Mouse (Mus musculus) kidney, postnatal 4 days (tissue): ENCODE results near the gene Carmil2.

ENCODE experiments used
- DNase-seq, 2 experiments: peaks; one replicate each; pipeline ENCODE4 v3.0.0; 2021; ENCODE audit warnings: mixed read lengths in 2 of 2

The Carmil2 gene

GRCm38 (mm10) chr8:105697196-105697780, 11.2 kb downstream of the Carmil2 start:
- no peak for DNase-seq

- DNase-seq, result no peak
Observed at GRCm38 (mm10) chr8:105698734-105699133, 12.7 kb downstream of the Carmil2 start.

- no peak for DNase-seq
Observed at GRCm38 (mm10) chr8:105699488-105700215, 13.6 kb downstream of the Carmil2 start.

- peak; percentile 66 to 77 for DNase-seq
Observed at GRCm38 (mm10) chr8:105700566-105700965, 14.5 kb downstream of the Carmil2 start.

- peak; percentile 97 for DNase-seq
Observed at GRCm38 (mm10) chr8:105700966-105701824, 15.1 kb downstream of the Carmil2 start, which contains the start of the genes Acd and Pard6a. Acd (minus strand) TSS chr8:105701102. Pard6a (plus strand) TSS chr8:105701148.

- no peak for DNase-seq
Observed at GRCm38 (mm10) chr8:105702001-105702401, 15.9 kb downstream of the Carmil2 start.

GRCm38 (mm10) chr8:105702731-105703415, 16.8 kb downstream of the Carmil2 start:
- DNase-seq, result no peak

GRCm38 (mm10) chr8:105704146-105704812, 18.2 kb downstream of the Carmil2 start:
- no peak for DNase-seq

GRCm38 (mm10) chr8:105704955-105705354, 18.9 kb downstream of the Carmil2 start:
- DNase-seq, result no peak

GRCm38 (mm10) chr8:105706426-105706825, 20.4 kb downstream of the Carmil2 start:
- DNase-seq, result no peak

GRCm38 (mm10) chr8:105707498-105708403, 21.7 kb downstream of the Carmil2 start, which contains the start of the genes 4933405L10Rik and Enkd1:
4933405L10Rik (plus strand) TSS chr8:105707655.
Enkd1 (minus strand) TSS chr8:105708210.
- DNase-seq, result peak; percentile 89 to 92

- DNase-seq, result no peak
Observed at GRCm38 (mm10) chr8:105708675-105709074, 22.6 kb downstream of the Carmil2 start.

- DNase-seq, result no peak
Observed at GRCm38 (mm10) chr8:105709317-105709716, 23.2 kb downstream of the Carmil2 start.

GRCm38 (mm10) chr8:105712286-105712685, 26.2 kb downstream of the Carmil2 start:
- DNase-seq, result no peak

- peak; percentile 93 to 94 for DNase-seq
Observed at GRCm38 (mm10) chr8:105714139-105714538, 28.1 kb downstream of the Carmil2 start.

- DNase-seq, result peak in 1 of 2 experiments; percentile 38
Observed at GRCm38 (mm10) chr8:105715042-105715441, 29.0 kb downstream of the Carmil2 start.

- DNase-seq, result no peak
Observed at GRCm38 (mm10) chr8:105716302-105716945, 30.4 kb downstream of the Carmil2 start.

GRCm38 (mm10) chr8:105719637-105720036, 33.6 kb downstream of the Carmil2 start:
- no peak for DNase-seq

- DNase-seq, result no peak
Observed at GRCm38 (mm10) chr8:105722861-105723260, 36.8 kb downstream of the Carmil2 start.

GRCm38 (mm10) chr8:105725726-105726125, 39.7 kb downstream of the Carmil2 start:
- no peak for DNase-seq
